Mouse (Mus musculus) neural tube, embryonic 13.5 days (tissue): ENCODE results near the gene Sgsh. TPM values are rescaled to one million over a fixed set of nuclear protein-coding genes. Genes with fewer than 3 reads are reported as not detected.

Experiments
- ATAC-seq: fragments of 200-750 bp; cut with Nextera tagmentation; 2 replicates; pipeline ENCODE4 v1.8.0; 2017; ENCODE audit warnings: low read depth, mild to moderate bottlenecking, moderate TSS enrichment, moderate library complexity
- H3K27ac ChIP-seq: fragments of 300-500 bp; sonication (generic); replicated peaks from 2 replicates; pipeline ENCODE4 v1.5.1; 2015; ENCODE audit warnings: moderate library complexity, mild to moderate bottlenecking, inconsistent platforms
- H3K27me3 ChIP-seq: fragments of 300-500 bp; sonication (generic); 2 replicates; pipeline ENCODE4 v1.6.1; 2015; ENCODE audit warnings: mild to moderate bottlenecking, inconsistent platforms
- H3K36me3 ChIP-seq: fragments of 300-500 bp; sonication (generic); 2 replicates; pipeline ENCODE4 v1.6.1; 2015; ENCODE audit warnings: mild to moderate bottlenecking, inconsistent platforms
- H3K4me1 ChIP-seq: fragments of 300-500 bp; sonication (generic); replicated peaks from 2 replicates; pipeline ENCODE4 v1.6.1; 2015; ENCODE audit warnings: inconsistent platforms
- H3K4me2 ChIP-seq: fragments of 300-500 bp; sonication (generic); 2 replicates; pipeline ENCODE4 v1.6.1; 2015; ENCODE audit warnings: inconsistent platforms, mild to moderate bottlenecking, moderate library complexity
- H3K4me3 ChIP-seq: fragments of 300-500 bp; sonication (generic); 2 replicates; pipeline ENCODE4 v1.5.1; 2015; ENCODE audit warnings: mild to moderate bottlenecking, inconsistent platforms
- H3K9ac ChIP-seq: fragments of 300-500 bp; sonication (generic); 2 replicates; pipeline ENCODE4 v1.6.1; 2015; ENCODE audit warnings: moderate library complexity, mild to moderate bottlenecking, inconsistent platforms
- H3K9me3 ChIP-seq: fragments of 300-500 bp; sonication (generic); 2 replicates; pipeline ENCODE4 v1.6.1; 2016; ENCODE audit warnings: inconsistent platforms
- WGBS: fragments of 180-500 bp; shearing (Covaris S2); methylation state at CpG from one replicate; pipeline ENCODE4 v1.1.7; 2015; 5-methylcytosine and 5-hydroxymethylcytosine counted together
- polyA plus RNA-seq: library from polyadenylated mRNA; unstranded; fragments of >200 nt; fragmentation: Nextera tagmentation; extraction: Ambion mirVana; gene quantifications from 2 replicates; pipeline ENCODE4 v1.2.1, GENCODE M21; 2015

The Sgsh gene
- polyA plus RNA-seq, 1 experiment from 2014 or later, result 5.6 TPM

- Histone ChIP-seq H3K27me3 (no peaks in the 10 kb centered on the region), H3K9ac (peak overlapping the region; percentile 41), H3K9me3 (no peaks in the 10 kb centered on the region), H3K4me3 (peak overlapping the region; percentile 27), H3K36me3 (no peaks in the 10 kb centered on the region), H3K4me2 (peak overlapping the region; percentile 53), H3K27ac (no peak overlapping the region), H3K4me1 (peaks cover 12% of the 10 kb centered on the region)
- ATAC-seq, result peak; percentile 66
- 32% methylated on average over 11 of the region's 11 CpGs for WGBS
Observed at GRCm38 (mm10) chr11:119362769-119363533, 7.6 kb upstream of the Sgsh start.

DNA sequence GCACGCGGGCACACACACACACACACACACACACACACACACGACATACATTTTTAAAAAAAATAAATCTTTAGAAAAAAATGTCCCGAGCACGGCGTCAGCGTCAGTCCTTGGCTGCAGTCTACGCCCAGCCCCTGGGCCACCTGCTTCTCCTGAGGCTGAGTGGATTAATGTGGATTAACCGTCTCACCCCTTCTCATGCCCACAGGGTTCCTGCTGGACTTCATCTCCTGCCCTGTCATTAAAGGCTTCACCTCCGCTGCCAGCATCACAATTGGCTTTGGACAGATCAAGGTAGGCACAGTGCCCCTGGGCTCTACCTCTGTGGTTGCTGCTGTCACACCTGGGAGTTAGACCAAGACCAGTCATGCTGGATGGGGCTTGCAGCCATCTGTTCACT, 3.8 kb upstream of the Sgsh start:
- H3K9ac ChIP-seq, result no peak overlapping the region
- WGBS, result 90% methylated on average over 10 of the region's 10 CpGs
- no peaks in the 10 kb centered on the region for H3K9me3 ChIP-seq
- no peak overlapping the region for H3K4me3 ChIP-seq
- H3K27ac ChIP-seq, result no peak overlapping the region
- H3K4me2 ChIP-seq, result no peak overlapping the region
- H3K4me1 ChIP-seq, result peaks cover 30% of the 10 kb centered on the region
- H3K27me3 ChIP-seq, result no peaks in the 10 kb centered on the region
- ATAC-seq, result no peak
- H3K36me3 ChIP-seq, result no peaks in the 10 kb centered on the region

GRCm38 (mm10) chr11:119354798-119355442, 416 bp downstream of the Sgsh start:
- H3K27ac ChIP-seq, result peak overlapping the region; percentile 59

GRCm38 (mm10) chr11:119353946-119354345, 1.4 kb downstream of the Sgsh start:
- no peak overlapping the region for H3K9ac ChIP-seq
- H3K9me3 ChIP-seq, result no peaks in the 10 kb centered on the region
- 84% methylated on average over 4 of the region's 4 CpGs for WGBS
- peaks cover 18% of the 10 kb centered on the region for H3K4me1 ChIP-seq
- H3K4me2 ChIP-seq, result no peak overlapping the region
- H3K36me3 ChIP-seq, result no peaks in the 10 kb centered on the region
- no peaks in the 10 kb centered on the region for H3K27me3 ChIP-seq
- no peak for ATAC-seq
- H3K27ac ChIP-seq, result no peak overlapping the region
- H3K4me3 ChIP-seq, result no peak overlapping the region

More at GRCm38 (mm10) chr11:119354798-119355442, 416 bp downstream of the Sgsh start:
- WGBS, result 10% methylated on average over 23 of the region's 23 CpGs
- no peak for ATAC-seq
- Histone ChIP-seq H3K4me2 (peak overlapping the region; percentile 83), H3K27me3 (no peaks in the 10 kb centered on the region), H3K4me3 (peak overlapping the region; percentile 62), H3K9me3 (no peaks in the 10 kb centered on the region), H3K4me1 (peaks cover 18% of the 10 kb centered on the region), H3K9ac (peak overlapping the region; percentile 73), H3K36me3 (no peaks in the 10 kb centered on the region)

- Histone ChIP-seq H3K9me3 (no peaks in the 10 kb centered on the region), H3K36me3 (no peaks in the 10 kb centered on the region), H3K4me1 (peaks cover 18% of the 10 kb centered on the region), H3K4me3 (no peak overlapping the region), H3K27ac (no peak overlapping the region), H3K9ac (no peak overlapping the region), H3K4me2 (no peak overlapping the region), H3K27me3 (no peaks in the 10 kb centered on the region)
- WGBS, result 82% methylated on average over 7 of the region's 7 CpGs
- ATAC-seq, result no peak
Observed at GRCm38 (mm10) chr11:119352113-119352512, 3.2 kb downstream of the Sgsh start.

- Histone ChIP-seq H3K9ac (no peak overlapping the region), H3K4me2 (no peak overlapping the region), H3K4me1 (no peaks in the 10 kb centered on the region), H3K36me3 (no peaks in the 10 kb centered on the region), H3K27ac (no peak overlapping the region), H3K4me3 (no peak overlapping the region), H3K27me3 (no peaks in the 10 kb centered on the region), H3K9me3 (no peaks in the 10 kb centered on the region)
- 86% methylated on average over 4 of the region's 4 CpGs for WGBS
- no peak for ATAC-seq
Observed at GRCm38 (mm10) chr11:119347125-119347524, 8.2 kb downstream of the Sgsh start.

DNA sequence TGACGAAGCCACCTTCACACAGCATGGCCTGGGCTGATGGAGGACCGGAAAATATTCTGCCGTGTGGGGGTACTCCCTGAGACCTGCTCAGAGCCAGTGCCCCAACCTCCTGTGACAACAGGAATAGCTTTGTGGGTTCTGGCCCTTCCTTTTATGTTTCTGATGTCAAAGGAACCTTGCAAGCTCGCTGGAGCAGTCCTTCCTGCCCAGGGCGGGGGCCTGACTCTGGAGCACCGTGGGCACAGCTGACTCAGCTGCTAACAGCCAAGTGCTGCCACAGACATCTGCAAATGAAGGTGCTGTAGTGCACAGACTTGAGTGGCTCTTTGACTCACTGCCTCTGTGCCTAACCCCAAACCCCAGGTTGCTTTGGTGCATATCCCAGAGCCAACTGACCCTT, 10.5 kb downstream of the Sgsh start:
- no peak overlapping the region for H3K9ac ChIP-seq
- ATAC-seq, result no peak
- H3K4me1 ChIP-seq, result no peaks in the 10 kb centered on the region

GRCm38 (mm10) chr11:119344178-119344577, 11.2 kb downstream of the Sgsh start:
- Histone ChIP-seq H3K9ac (no peak overlapping the region), H3K27ac (no peak overlapping the region), H3K9me3 (no peaks in the 10 kb centered on the region), H3K4me1 (no peaks in the 10 kb centered on the region), H3K4me2 (no peak overlapping the region), H3K36me3 (no peaks in the 10 kb centered on the region), H3K27me3 (no peaks in the 10 kb centered on the region), H3K4me3 (no peak overlapping the region)
- 88% methylated on average over 8 of the region's 8 CpGs for WGBS
- ATAC-seq, result no peak

More for the DNA sequence above, 10.5 kb downstream of the Sgsh start:
- 65% methylated on average over 6 of the region's 6 CpGs for WGBS
- Histone ChIP-seq H3K27me3 (no peaks in the 10 kb centered on the region), H3K4me2 (no peak overlapping the region), H3K9me3 (no peaks in the 10 kb centered on the region), H3K36me3 (no peaks in the 10 kb centered on the region), H3K27ac (no peak overlapping the region), H3K4me3 (no peak overlapping the region)

GRCm38 (mm10) chr11:119339637-119340036, 15.7 kb downstream of the Sgsh start:
- Histone ChIP-seq H3K27ac (no peak overlapping the region), H3K4me2 (no peak overlapping the region), H3K9me3 (no peaks in the 10 kb centered on the region), H3K4me1 (no peaks in the 10 kb centered on the region), H3K4me3 (no peak overlapping the region), H3K36me3 (no peaks in the 10 kb centered on the region), H3K27me3 (no peaks in the 10 kb centered on the region; the same call in 1 of the 2 replicates), H3K9ac (no peak overlapping the region)
- ATAC-seq, result no peak
- WGBS, result 9% methylated on average over 5 of the region's 5 CpGs

DNA sequence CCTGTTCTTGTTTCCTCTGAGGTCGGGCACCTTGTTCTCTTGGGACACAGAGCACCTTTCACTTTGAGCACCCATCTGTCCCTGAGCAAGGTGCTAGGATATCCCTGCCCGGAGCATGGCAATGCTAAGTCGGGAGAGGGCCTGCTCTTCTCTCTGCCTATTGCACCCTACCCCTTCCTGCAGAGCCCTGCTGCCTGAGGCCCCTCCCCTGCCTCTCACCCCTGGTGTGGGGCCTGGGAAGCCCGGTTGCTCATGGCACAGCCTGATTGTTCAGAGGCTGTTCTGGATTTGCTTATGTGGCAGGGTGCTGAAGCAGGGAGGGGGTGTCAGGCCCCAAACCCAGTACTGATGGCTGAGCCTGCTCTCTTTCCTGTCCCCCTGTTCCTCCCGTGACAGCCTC, 16.2 kb downstream of the Sgsh start:
- no peak overlapping the region for H3K27ac ChIP-seq
- no peak for ATAC-seq
- no peak overlapping the region for H3K9ac ChIP-seq
- no peaks in the 10 kb centered on the region; the same call in 1 of the 2 replicates for H3K27me3 ChIP-seq
- no peaks in the 10 kb centered on the region for H3K9me3 ChIP-seq
- 51% methylated on average over 5 of the region's 5 CpGs for WGBS
- no peak overlapping the region for H3K4me2 ChIP-seq
- no peaks in the 10 kb centered on the region for H3K4me1 ChIP-seq
- no peak overlapping the region for H3K4me3 ChIP-seq
- H3K36me3 ChIP-seq, result no peaks in the 10 kb centered on the region

- Histone ChIP-seq H3K27ac (no peak overlapping the region), H3K27me3 (no peaks in the 10 kb centered on the region; the same call in 1 of the 2 replicates), H3K9ac (no peak overlapping the region), H3K9me3 (no peaks in the 10 kb centered on the region), H3K4me2 (no peak overlapping the region), H3K36me3 (no peaks in the 10 kb centered on the region), H3K4me3 (no peak overlapping the region), H3K4me1 (no peaks in the 10 kb centered on the region)
- ATAC-seq, result no peak
- 83% methylated on average over 10 of the region's 10 CpGs for WGBS
Observed at GRCm38 (mm10) chr11:119338271-119339059, 16.9 kb downstream of the Sgsh start.

GRCm38 (mm10) chr11:119331970-119332369, 23.4 kb downstream of the Sgsh start:
- ATAC-seq, result no peak
- Histone ChIP-seq H3K9me3 (no peaks in the 10 kb centered on the region), H3K4me1 (no peaks in the 10 kb centered on the region), H3K36me3 (no peaks in the 10 kb centered on the region), H3K27ac (no peak overlapping the region), H3K27me3 (no peaks in the 10 kb centered on the region; the same call in 1 of the 2 replicates), H3K4me2 (no peak overlapping the region), H3K4me3 (no peak overlapping the region), H3K9ac (no peak overlapping the region)
- 56% methylated on average over 3 of the region's 3 CpGs for WGBS
